Mouse (Mus musculus): ENCODE measurements around the gene Adrb1.

Gene Adrb1

GRCm38 (mm10) chr19:56703238-56704097 is 18.5 kb upstream of the Adrb1 start:
- DNase-seq = no peak

GRCm38 (mm10) chr19:56705026-56705675 is 16.8 kb upstream of the Adrb1 start:
- no peak for DNase-seq

GRCm38 (mm10) chr19:56708794-56709193 is 13.2 kb upstream of the Adrb1 start:
- no peak for DNase-seq

GRCm38 (mm10) chr19:56710131-56710905 is 11.7 kb upstream of the Adrb1 start:
- DNase-seq = peak; percentile 51 to 53

- DNase-seq = no peak
Observed at GRCm38 (mm10) chr19:56713613-56714012, 8.4 kb upstream of the Adrb1 start.

- DNase-seq = no peak
Observed at GRCm38 (mm10) chr19:56714661-56715170, 7.3 kb upstream of the Adrb1 start.

GRCm38 (mm10) chr19:56718046-56718445 is 4.0 kb upstream of the Adrb1 start:
- DNase-seq = no peak

GRCm38 (mm10) chr19:56720882-56721281 is 1.1 kb upstream of the Adrb1 start:
- no peak for DNase-seq

GRCm38 (mm10) chr19:56722291-56722707 is 300 bp downstream of the Adrb1 start:
- no peak for DNase-seq

GRCm38 (mm10) chr19:56722711-56723330 is 822 bp downstream of the Adrb1 start:
- DNase-seq = peak; percentile 52 to 57

- peak; percentile 35 to 40 for DNase-seq
Observed at GRCm38 (mm10) chr19:56723331-56724125, 1.5 kb downstream of the Adrb1 start.

GRCm38 (mm10) chr19:56724126-56724597 is 2.2 kb downstream of the Adrb1 start:
- peak in 1 of 2 experiments; percentile 17 for DNase-seq

- DNase-seq = no peak
Observed at GRCm38 (mm10) chr19:56727170-56727877, 5.3 kb downstream of the Adrb1 start.

GRCm38 (mm10) chr19:56734033-56734572 is 12.1 kb downstream of the Adrb1 start:
- no peak for DNase-seq

GRCm38 (mm10) chr19:56735747-56736146 is 13.7 kb downstream of the Adrb1 start:
- no peak for DNase-seq

GRCm38 (mm10) chr19:56736287-56736686 is 14.3 kb downstream of the Adrb1 start:
- DNase-seq = no peak

- peak; percentile 51 to 57 for DNase-seq
Observed at GRCm38 (mm10) chr19:56745061-56745460, 23.1 kb downstream of the Adrb1 start.

- no peak for DNase-seq
Observed at GRCm38 (mm10) chr19:56745528-56745927, 23.5 kb downstream of the Adrb1 start.

- DNase-seq = no peak
Observed at GRCm38 (mm10) chr19:56746618-56747017, 24.6 kb downstream of the Adrb1 start.

- no peak for DNase-seq
Observed at GRCm38 (mm10) chr19:56747878-56748277, 25.9 kb downstream of the Adrb1 start.

- no peak for DNase-seq
Observed at GRCm38 (mm10) chr19:56749343-56749742, 27.3 kb downstream of the Adrb1 start.
